Mouse (Mus musculus) lung, adult 2 months (tissue): Measurements from ENCODE around the gene Usp46. TPM values are rescaled to one million over a fixed set of nuclear protein-coding genes. Genes with fewer than 3 reads are reported as not detected.

Experiments used
- DNase-seq: peaks from one replicate; pipeline ENCODE4 v3.0.0; 2022
- H3K4me1 ChIP-seq: fragments of 200-500 bp; 2 replicates; pipeline ENCODE4 v1.6.1; 2011; ENCODE audit warnings: low read length; ENCODE audit not compliant: control insufficient read depth, insufficient read depth
- H3K4me3 ChIP-seq: fragments of 200-500 bp; replicated peaks from 2 replicates; pipeline ENCODE3; 2011; ENCODE audit warnings: low read depth, mild to moderate bottlenecking, control low read depth, low read length; ENCODE audit errors: extremely low read depth
- CTCF ChIP-seq: fragments of 200-500 bp; IDR thresholded peaks from 2 replicates; pipeline ENCODE4 v1.5.1; 2011; ENCODE audit warnings: mild to moderate bottlenecking, low read length, control low read depth; ENCODE audit not compliant: insufficient read depth
- POLR2A ChIP-seq: fragments of 200-500 bp; IDR thresholded peaks from 2 replicates; pipeline ENCODE4 v1.6.1; 2011; ENCODE audit warnings: low read depth, mild to moderate bottlenecking, control low read depth, low read length, borderline replicate concordance; ENCODE audit errors: extremely low read depth
- WGBS: fragments of 180-500 bp; shearing (Covaris S2); methylation state at CpG from one replicate; pipeline ENCODE4 v1.1.7; 2018; 5-methylcytosine and 5-hydroxymethylcytosine counted together
- polyA plus RNA-seq: library from polyadenylated mRNA; depleted of rRNA; stranded (reverse); fragments of >200 nt; gene quantifications from 2 replicates; pipeline ENCODE4 v1.2.3, GENCODE M21; 2012

Usp46 gene
- polyA plus RNA-seq, 1 experiment = 14.9 TPM

DNA sequence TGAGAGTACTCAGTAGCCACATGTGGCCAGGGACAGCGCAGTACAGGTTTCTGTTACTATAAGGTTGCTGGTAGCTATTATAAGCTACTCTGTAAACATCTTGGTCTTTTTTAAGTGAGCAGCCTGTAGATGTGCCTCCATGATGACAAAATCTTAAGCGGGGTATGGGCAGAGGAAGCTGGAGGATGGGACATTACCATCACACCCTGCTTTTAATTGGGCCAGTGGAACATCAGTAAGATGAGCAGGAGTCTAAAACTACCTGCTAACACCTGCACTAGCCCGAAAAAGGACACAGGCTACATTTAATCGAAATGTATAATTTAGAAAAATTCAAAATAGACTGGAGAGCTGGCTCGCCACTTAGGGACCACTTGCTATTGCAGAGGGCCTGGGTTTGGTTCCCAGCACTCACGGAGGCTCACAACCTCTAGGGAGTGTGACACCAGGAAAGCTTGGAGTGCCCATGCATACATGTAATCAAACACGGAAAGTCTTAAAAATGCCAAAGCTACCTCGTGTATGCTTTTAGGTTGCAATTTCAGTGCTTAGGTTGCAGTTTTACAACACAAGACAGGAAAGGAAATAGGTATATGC is 26.7 kb upstream of the Usp46 start:
- whole genome bisulfite sequencing = 86% methylated on average over 8 of the region's 8 CpGs
- no peak for DNase-seq
- TF ChIP-seq CTCF = no peak
- TF ChIP-seq POLR2A = no peak
- Histone ChIP-seq H3K4me3 (no peak overlapping the region), H3K4me1 (no peaks in the 10 kb centered on the region; the same call in none of the 2 replicates)

DNA sequence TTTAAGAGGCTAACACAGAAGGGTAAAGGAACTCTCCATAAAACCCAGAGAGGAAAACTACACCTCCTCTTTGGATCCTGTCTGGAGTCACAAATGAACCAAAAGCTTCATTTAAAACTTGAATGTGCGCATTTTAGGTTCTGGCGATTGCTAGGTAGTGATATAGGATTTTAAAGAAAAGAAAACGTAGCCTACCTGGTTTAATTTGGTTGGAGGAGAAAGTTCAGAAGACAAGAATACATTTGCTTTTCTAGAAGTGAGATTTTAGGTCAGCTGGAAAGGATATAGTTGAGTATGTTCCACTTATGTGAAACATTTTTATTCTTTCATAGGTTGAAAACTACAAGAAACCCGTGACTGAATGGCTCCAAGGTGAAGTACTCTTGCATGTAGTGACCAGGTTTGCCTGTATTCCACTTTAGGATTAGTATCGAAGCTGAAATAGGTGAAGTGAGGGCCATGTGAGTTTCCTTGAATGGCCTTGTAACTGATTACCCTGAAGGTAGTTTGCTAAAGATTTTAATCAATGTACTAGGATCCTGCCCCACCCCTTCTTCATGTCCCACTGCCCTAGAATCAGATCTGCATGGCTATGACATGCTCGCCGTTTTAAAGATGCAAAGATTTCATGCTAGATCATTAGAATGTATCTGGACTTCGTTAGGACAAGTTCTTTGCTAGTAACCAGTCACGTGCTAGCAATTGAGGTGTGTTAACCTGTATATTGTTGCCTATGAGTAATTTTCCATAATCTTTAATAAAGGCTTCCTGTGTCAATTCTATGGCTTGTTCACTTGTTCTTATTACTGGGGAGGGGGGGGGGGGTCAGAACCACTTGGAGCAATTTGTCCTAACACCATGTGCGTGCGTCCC is 25.6 kb upstream of the Usp46 start:
- no peak for DNase-seq
- TF ChIP-seq POLR2A = no peak
- no peak for TF ChIP-seq CTCF
- H3K4me1 ChIP-seq = no peaks in the 10 kb centered on the region; the same call in none of the 2 replicates
- peak overlapping the region; percentile 96 for H3K4me3 ChIP-seq
- whole genome bisulfite sequencing = 31% methylated on average over 11 of the region's 11 CpGs

DNA sequence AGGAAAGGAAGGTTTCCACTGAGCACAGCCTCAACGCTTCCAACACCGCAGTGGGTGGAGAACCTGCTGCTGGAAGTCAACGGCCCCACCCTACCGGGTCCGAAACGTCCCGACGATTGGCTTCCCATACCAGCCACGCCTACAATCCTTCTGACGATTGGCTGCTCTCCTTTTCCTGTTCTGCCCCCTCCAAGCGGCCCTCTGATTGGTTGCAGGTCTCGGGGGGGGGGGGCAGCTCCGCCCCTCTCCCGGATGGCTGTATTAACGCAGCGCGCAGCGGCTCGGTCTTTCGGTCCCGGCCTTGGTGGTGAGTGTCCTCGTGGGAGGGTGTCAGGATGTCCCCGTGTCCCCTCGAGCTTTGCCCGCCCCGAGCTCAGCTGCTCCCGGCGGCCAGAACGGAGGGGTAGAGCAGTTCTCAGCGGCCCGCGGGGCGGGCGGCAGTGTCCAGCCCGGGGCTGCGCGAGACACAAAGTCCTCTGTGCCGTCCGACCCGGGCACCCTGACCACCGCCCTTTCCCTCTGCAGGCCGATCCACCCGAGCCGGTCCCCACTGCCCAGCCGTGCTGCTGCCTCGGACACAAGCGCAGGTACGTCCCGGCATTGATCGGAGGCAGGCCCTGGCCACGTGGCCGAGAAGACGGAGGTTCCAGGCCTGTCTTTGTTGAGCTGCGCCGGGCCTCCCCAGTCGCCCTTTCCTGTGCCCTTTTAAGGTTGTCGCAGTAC is 24.8 kb upstream of the Usp46 start:
- under 1% methylated on average over 57 of the region's 57 CpGs for WGBS
- peak; percentile 75 for TF ChIP-seq POLR2A
- TF ChIP-seq CTCF = no peak
- Histone ChIP-seq H3K4me1 (no peaks in the 10 kb centered on the region; the same call in none of the 2 replicates), H3K4me3 (peak overlapping the region; percentile 96)
- DNase-seq = peak; percentile 87

DNA sequence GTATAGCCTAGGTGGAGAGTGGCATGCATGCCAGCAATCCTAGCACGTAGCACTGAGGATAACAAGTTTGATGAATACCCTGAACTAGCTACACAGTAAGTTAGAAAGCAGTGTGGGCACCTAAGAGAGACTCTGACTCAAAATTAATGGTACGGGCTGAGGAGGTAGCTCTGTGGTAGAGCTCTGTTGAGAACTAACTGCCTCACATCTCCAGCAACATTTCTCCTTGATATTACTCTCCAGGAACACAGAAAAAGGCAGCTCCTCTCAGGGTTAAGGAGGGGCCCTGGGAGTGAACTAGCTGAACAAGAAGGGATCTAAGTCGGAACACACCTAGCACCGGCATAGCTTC is 24.2 kb upstream of the Usp46 start:
- no peaks in the 10 kb centered on the region; the same call in none of the 2 replicates for H3K4me1 ChIP-seq
- no peak for DNase-seq
- 39% methylated on average over 4 of the region's 4 CpGs for WGBS

DNA sequence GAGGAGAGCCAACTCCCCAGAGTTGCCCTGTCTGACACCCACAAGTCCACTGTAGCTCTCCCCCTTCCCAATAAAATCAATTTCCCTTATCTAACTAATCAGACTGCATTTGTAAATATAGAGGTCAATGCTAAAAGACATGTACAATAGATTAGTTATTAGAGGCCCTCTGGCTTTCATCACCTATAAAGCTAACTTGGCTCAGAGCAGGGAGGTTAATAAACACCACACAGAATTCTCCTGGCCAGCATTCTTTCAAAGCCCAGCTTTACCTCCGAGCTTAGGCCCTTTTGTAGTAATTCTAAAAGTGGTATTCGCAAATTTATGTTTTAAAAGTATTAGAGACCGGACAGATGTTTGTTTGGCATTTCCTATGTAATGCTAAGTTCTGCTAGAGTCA is 21.4 kb upstream of the Usp46 start:
- WGBS = 79% methylated on average over 3 of the region's 3 CpGs
- Histone ChIP-seq H3K4me3 (no peak overlapping the region), H3K4me1 (no peaks in the 10 kb centered on the region; the same call in 1 of the 2 replicates)
- no peak for DNase-seq
- no peak for TF ChIP-seq CTCF
- no peak for TF ChIP-seq POLR2A

More for the DNA sequence above, 24.2 kb upstream of the Usp46 start:
- TF ChIP-seq POLR2A (no peak), CTCF (no peak)
- peak overlapping the region; percentile 53 for H3K4me3 ChIP-seq

DNA sequence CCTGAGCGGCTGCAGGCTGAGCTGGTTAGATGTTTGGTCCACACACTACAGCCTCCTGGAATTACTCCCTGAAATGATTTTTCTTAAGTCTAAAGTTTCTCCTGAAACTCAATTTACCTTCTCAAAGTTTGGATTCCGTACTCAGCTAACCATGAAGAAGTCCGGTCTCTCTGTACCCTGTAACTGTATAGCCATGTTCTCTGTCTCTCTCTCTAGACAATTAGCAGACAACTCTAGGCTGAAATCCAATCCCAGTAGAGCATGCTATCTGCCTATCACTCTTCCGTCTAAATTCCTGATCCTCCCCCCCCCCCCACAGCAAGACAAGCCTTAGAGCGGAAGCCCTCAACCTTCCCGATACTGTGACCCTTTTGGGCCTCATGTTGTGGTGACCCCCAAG is 13.5 kb upstream of the Usp46 start:
- 91% methylated on average over 6 of the region's 6 CpGs for WGBS
- no peak for DNase-seq
- TF ChIP-seq POLR2A (no peak), CTCF (no peak)
- Histone ChIP-seq H3K4me3 (no peak overlapping the region), H3K4me1 (no peaks in the 10 kb centered on the region)

DNA sequence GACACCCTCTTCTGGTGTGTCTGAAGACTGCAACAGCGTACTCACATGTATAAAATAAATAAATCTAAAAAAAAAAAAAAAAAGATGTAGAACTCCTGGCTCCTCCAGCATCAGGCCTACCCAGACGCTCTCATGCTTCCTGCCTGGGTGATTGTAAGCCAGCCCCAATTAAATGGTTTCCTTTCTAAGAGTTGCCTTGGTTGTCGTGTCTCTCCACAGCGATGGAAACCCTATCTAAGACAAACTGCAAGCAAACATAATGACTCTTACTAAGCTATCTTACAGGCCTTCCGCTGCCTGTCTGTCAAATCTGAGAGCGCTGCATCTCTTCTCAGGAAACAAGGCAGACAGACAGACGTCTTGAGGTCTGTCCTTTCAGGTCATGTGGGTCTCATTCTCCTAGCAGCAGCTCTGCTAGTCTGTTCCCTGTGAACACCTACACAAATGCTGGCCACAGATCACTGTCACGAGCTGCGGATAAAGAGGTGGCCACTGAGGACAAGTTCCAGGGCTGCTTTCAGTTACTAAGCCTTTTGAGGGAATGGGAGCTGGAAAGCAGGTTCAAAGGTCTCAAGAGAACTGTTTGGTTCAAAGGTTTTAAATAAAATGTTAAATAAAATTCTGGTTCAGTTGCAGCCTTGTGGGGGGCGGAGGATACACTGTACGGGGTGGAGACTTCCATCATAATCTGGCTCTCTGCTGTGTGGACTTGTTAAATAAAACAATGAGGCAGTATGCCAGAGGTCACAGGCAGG is 10.8 kb upstream of the Usp46 start:
- no peaks in the 10 kb centered on the region for H3K4me1 ChIP-seq
- no peak for TF ChIP-seq POLR2A
- no peak for TF ChIP-seq CTCF
- WGBS = 81% methylated on average over 11 of the region's 11 CpGs
- H3K4me3 ChIP-seq = no peak overlapping the region
- no peak for DNase-seq

DNA sequence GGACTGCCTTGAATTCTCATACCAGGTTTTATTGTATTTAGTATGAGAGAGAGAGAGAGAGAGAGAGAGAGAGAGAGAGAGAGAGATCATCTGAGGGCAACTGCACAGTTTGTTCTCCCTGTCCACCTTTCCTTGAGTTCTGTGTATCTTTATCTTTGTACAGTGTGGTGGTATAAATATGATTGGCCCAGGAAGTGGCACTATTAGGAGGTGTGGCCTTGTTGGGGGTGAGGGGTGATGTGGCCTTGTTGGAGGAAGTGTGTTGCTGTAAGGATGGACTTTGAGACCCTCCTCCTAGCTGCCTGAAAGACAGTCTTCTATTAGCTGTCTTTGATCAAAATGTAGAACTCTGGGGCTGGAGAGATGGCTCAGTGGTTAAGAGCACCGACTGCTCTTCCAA is 10.2 kb upstream of the Usp46 start:
- 94% methylated on average over 1 of the region's 1 CpGs for whole genome bisulfite sequencing

DNA sequence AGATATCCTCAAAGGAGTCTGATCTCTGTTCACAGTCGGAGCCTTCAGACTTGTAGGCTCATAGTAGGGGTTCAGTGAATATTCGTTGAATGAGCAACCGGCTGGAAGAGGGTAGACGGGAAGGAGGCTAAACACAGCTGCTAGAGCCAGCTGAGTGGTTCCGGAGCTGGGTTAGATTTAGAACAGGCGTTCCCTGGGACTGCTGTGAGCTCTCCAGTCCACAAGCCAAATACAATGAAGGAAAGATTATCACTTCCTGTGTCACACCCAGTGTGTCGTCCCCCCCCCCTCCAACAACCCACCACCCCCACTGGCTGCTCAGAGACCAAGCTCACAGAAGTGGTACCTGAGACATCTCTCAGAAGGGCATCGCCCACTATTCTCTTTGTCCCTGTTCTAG is 9.7 kb upstream of the Usp46 start:
- Histone ChIP-seq H3K4me3 (no peak overlapping the region), H3K4me1 (no peaks in the 10 kb centered on the region)
- 36% methylated on average over 8 of the region's 8 CpGs for WGBS
- DNase-seq = no peak
- TF ChIP-seq POLR2A (no peak), CTCF (no peak)

More for the DNA sequence above, 10.2 kb upstream of the Usp46 start:
- DNase-seq = no peak
- Histone ChIP-seq H3K4me3 (no peak overlapping the region), H3K4me1 (no peaks in the 10 kb centered on the region)
- TF ChIP-seq CTCF = no peak
- no peak for TF ChIP-seq POLR2A
